Mouse (Mus musculus): ENCODE measurements at regions not wholly inside any gene's neighbourhood (a gene's known extent, or its start where the extent isn't known, plus 50 kb on each side); places are given as distances from the start of the nearest gene placed in this dataset.
A peak's percentile ranks its signal among the peaks of the same experiment; 100 is the strongest.

- no peak for DNase-seq (ENCODE audit: low spot score)
- no peak overlapping the region for H3K4me3 ChIP-seq (ENCODE audit: low read depth, low read length)
- no peaks in the 10 kb centered on the region for H3K9me3 ChIP-seq (ENCODE audit: control insufficient read depth, low read length)
- no peak overlapping the region for H3K27ac ChIP-seq (ENCODE audit: low read depth, low read length)
- WGBS: 61% methylated on average over 3 of the region's 3 CpGs
- H3K4me1 ChIP-seq (replicated peaks; ENCODE audit: control insufficient read depth, insufficient read depth, low read length): no peaks in the 10 kb centered on the region
- no peak overlapping the region for H3K9ac ChIP-seq (ENCODE audit: low read depth, low read length)
- H3K27me3 ChIP-seq (ENCODE audit: control insufficient read depth, insufficient read depth, low read length): no peaks in the 10 kb centered on the region
- no peak for ATAC-seq (ENCODE audit: low FRiP score)
- no peak overlapping the region for H3K4me2 ChIP-seq (replicated peaks; ENCODE audit: low read depth, low read length)
- H3K36me3 ChIP-seq (ENCODE audit: control insufficient read depth, insufficient read depth, low read length): no peaks in the 10 kb centered on the region
Measured at GRCm38 (mm10) chr1:41652210-41652609, 846.8 kb downstream of the Tmem182 start.

GRCm38 (mm10) chr1:41652646-41653427, 847.4 kb downstream of the Tmem182 start:
- Histone ChIP-seq H3K4me1 (replicated peaks; ENCODE audit: control insufficient read depth, insufficient read depth, low read length) (no peaks in the 10 kb centered on the region), H3K27me3 (ENCODE audit: control insufficient read depth, insufficient read depth, low read length) (no peaks in the 10 kb centered on the region), H3K27ac (ENCODE audit: low read depth, low read length) (no peak overlapping the region), H3K36me3 (ENCODE audit: control insufficient read depth, insufficient read depth, low read length) (no peaks in the 10 kb centered on the region), H3K9ac (ENCODE audit: low read depth, low read length) (no peak overlapping the region), H3K4me3 (ENCODE audit: low read depth, low read length) (no peak overlapping the region), H3K9me3 (ENCODE audit: control insufficient read depth, low read length) (no peaks in the 10 kb centered on the region), H3K4me2 (replicated peaks; ENCODE audit: low read depth, low read length) (no peak overlapping the region)
- 73% methylated on average over 8 of the region's 8 CpGs for WGBS
- DNase-seq (ENCODE audit: low spot score) (peak; percentile 35), ATAC-seq (ENCODE audit: low FRiP score) (no peak)

- DNase-seq (ENCODE audit: low spot score): no peak
- WGBS: 83% methylated on average over 6 of the region's 6 CpGs
- H3K27me3 ChIP-seq (ENCODE audit: control insufficient read depth, insufficient read depth, low read length): no peaks in the 10 kb centered on the region
- H3K4me2 ChIP-seq (replicated peaks; ENCODE audit: low read depth, low read length): no peak overlapping the region
- H3K27ac ChIP-seq (ENCODE audit: low read depth, low read length): no peak overlapping the region
- H3K9me3 ChIP-seq (ENCODE audit: control insufficient read depth, low read length): no peaks in the 10 kb centered on the region
- H3K4me1 ChIP-seq (replicated peaks; ENCODE audit: control insufficient read depth, insufficient read depth, low read length): no peaks in the 10 kb centered on the region
- no peak overlapping the region for H3K9ac ChIP-seq (ENCODE audit: low read depth, low read length)
- ATAC-seq (ENCODE audit: low FRiP score): no peak
- H3K36me3 ChIP-seq (ENCODE audit: control insufficient read depth, insufficient read depth, low read length): no peaks in the 10 kb centered on the region
- H3K4me3 ChIP-seq (ENCODE audit: low read depth, low read length): no peak overlapping the region
Measured at GRCm38 (mm10) chr1:41674086-41674485, 868.7 kb downstream of the Tmem182 start.

DNA sequence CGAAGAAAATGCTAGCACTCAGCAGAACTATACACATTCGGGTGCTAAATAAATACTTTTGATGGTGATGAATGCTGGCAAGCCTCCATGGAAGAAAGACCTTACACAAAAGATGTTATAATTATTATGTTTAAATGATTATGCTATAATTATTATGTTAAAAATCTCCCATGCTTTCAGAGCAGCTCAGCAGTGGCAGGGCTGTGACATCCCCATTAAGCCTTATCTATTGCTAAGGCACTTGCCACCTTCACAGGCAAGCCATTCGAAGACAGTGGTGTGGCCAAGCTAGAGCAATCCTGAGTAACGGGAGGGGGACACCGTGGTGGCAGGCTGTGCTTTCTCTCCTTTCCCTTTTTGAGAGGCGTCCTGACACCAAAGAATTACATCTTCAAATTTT, 869.9 kb downstream of the Tmem182 start:
- no peak overlapping the region for H3K4me3 ChIP-seq (ENCODE audit: low read depth, low read length)
- ATAC-seq (ENCODE audit: low FRiP score): no peak
- 75% methylated on average over 6 of the region's 6 CpGs for WGBS

DNA sequence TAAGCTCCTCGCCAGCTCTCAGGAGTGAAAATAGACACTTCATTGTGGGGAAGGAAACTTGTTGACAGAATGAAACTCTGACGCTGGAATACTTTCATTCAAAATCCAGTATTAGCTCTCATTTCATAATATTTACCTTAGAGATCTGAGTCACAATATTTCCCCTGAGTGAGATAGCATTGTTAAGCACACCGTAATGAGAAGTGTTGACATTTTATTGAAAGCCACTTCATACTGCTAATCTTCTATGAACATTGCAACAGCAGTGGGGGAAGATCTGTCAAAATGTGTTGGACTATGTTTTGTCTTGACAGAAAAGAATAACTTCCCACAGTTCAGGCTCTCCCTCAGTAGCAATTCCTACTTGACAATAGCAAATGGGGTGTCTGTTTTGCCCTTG, 900.3 kb downstream of the Tmem182 start:
- Histone ChIP-seq H3K4me3 (ENCODE audit: low read depth, low read length) (no peak overlapping the region), H3K9me3 (ENCODE audit: control insufficient read depth, low read length) (no peaks in the 10 kb centered on the region), H3K4me1 (replicated peaks; ENCODE audit: control insufficient read depth, insufficient read depth, low read length) (no peaks in the 10 kb centered on the region), H3K27ac (ENCODE audit: low read depth, low read length) (no peak overlapping the region), H3K27me3 (ENCODE audit: control insufficient read depth, insufficient read depth, low read length) (no peaks in the 10 kb centered on the region), H3K4me2 (replicated peaks; ENCODE audit: low read depth, low read length) (no peak overlapping the region), H3K36me3 (ENCODE audit: control insufficient read depth, insufficient read depth, low read length) (no peaks in the 10 kb centered on the region), H3K9ac (ENCODE audit: low read depth, low read length) (no peak overlapping the region)
- ATAC-seq (ENCODE audit: low FRiP score) (no peak), DNase-seq (ENCODE audit: low spot score) (no peak)
- 76% methylated on average over 3 of the region's 3 CpGs for WGBS

More for the DNA sequence above, 869.9 kb downstream of the Tmem182 start:
- no peak overlapping the region for H3K27ac ChIP-seq (ENCODE audit: low read depth, low read length)
- no peaks in the 10 kb centered on the region for H3K9me3 ChIP-seq (ENCODE audit: control insufficient read depth, low read length)
- H3K4me1 ChIP-seq (replicated peaks; ENCODE audit: control insufficient read depth, insufficient read depth, low read length): no peaks in the 10 kb centered on the region
- H3K36me3 ChIP-seq (ENCODE audit: control insufficient read depth, insufficient read depth, low read length): no peaks in the 10 kb centered on the region
- H3K27me3 ChIP-seq (ENCODE audit: control insufficient read depth, insufficient read depth, low read length): no peaks in the 10 kb centered on the region
- H3K4me2 ChIP-seq (replicated peaks; ENCODE audit: low read depth, low read length): no peak overlapping the region
- H3K9ac ChIP-seq (ENCODE audit: low read depth, low read length): no peak overlapping the region
- no peak for DNase-seq (ENCODE audit: low spot score)

DNA sequence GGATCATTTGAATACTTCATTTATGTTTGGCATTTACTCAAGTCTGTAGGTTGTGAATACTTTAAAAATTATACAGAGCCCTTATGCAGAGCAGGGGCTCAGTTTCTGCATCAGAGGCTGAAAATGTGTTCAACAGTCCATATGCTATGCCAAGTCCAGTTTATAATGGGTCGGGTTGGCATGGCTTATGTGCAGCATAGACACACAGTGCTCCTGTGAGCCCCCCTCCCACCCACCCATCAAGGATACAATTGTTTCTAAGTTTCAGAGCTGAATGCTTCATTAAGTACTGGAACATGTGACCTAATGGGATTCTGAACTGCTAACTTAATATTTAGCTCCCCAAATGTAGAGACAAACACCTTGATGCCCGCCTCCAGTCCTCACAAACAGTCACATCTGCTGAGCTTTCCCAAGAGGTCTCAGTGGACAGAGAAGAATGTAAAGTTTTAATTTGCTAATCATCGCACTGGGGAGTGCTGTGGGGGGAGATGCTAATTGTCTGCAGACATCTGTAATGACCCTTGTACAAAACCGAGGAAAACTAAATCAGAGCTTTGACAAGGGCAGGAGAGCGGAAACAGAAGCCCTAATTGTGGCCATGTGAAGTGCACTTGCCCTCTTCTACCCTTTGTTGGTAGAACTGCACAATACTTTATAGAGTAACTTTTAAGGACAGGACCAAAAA, 937.4 kb downstream of the Tmem182 start:
- H3K9me3 ChIP-seq (ENCODE audit: control insufficient read depth, low read length): no peaks in the 10 kb centered on the region
- H3K27me3 ChIP-seq (ENCODE audit: control insufficient read depth, insufficient read depth, low read length): no peaks in the 10 kb centered on the region
- no peaks in the 10 kb centered on the region for H3K4me1 ChIP-seq (replicated peaks; ENCODE audit: control insufficient read depth, insufficient read depth, low read length)
- DNase-seq (ENCODE audit: low spot score): peak; percentile 18
- H3K36me3 ChIP-seq (ENCODE audit: control insufficient read depth, insufficient read depth, low read length): no peaks in the 10 kb centered on the region
- peak; percentile 43 for ATAC-seq (ENCODE audit: low FRiP score)
- no peak overlapping the region for H3K27ac ChIP-seq (ENCODE audit: low read depth, low read length)
- H3K9ac ChIP-seq (ENCODE audit: low read depth, low read length): no peak overlapping the region
- no peak overlapping the region for H3K4me3 ChIP-seq (ENCODE audit: low read depth, low read length)
- 33% methylated on average over 5 of the region's 5 CpGs for WGBS
- no peak overlapping the region for H3K4me2 ChIP-seq (replicated peaks; ENCODE audit: low read depth, low read length)

DNA sequence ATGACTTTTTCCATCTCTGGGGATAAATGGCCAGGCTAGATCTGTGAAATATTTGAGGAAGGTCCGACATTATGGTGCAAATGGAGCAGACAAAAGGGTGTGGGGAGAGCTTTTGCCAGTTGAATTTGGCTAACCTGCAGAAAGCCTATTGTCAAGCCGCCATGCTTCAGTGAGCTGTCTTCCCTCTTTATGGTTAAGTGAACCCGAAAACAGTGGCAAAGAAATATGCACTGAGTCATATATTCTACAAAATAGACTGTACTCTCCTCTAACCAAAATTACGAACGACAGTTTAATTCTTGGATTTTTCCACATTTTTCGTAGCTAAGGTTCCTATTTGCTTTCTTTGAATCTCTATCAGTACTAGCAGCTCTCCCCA, 937.9 kb downstream of the Tmem182 start:
- H3K36me3 ChIP-seq (ENCODE audit: control insufficient read depth, insufficient read depth, low read length): no peaks in the 10 kb centered on the region
- WGBS: 46% methylated on average over 6 of the region's 6 CpGs
- no peaks in the 10 kb centered on the region for H3K9me3 ChIP-seq (ENCODE audit: control insufficient read depth, low read length)
- no peak overlapping the region for H3K27ac ChIP-seq (ENCODE audit: low read depth, low read length)
- DNase-seq (ENCODE audit: low spot score) (peak; percentile 26), ATAC-seq (ENCODE audit: low FRiP score) (0 out of 2 replicates have a peak, but pooled peaks have one; percentile 22)
- H3K9ac ChIP-seq (ENCODE audit: low read depth, low read length): no peak overlapping the region
- no peak overlapping the region for H3K4me3 ChIP-seq (ENCODE audit: low read depth, low read length)
- no peak overlapping the region for H3K4me2 ChIP-seq (replicated peaks; ENCODE audit: low read depth, low read length)
- no peaks in the 10 kb centered on the region for H3K27me3 ChIP-seq (ENCODE audit: control insufficient read depth, insufficient read depth, low read length)
- H3K4me1 ChIP-seq (replicated peaks; ENCODE audit: control insufficient read depth, insufficient read depth, low read length): no peaks in the 10 kb centered on the region

GRCm38 (mm10) chr1:41744531-41744930, 939.1 kb downstream of the Tmem182 start:
- no peaks in the 10 kb centered on the region for H3K4me1 ChIP-seq (replicated peaks; ENCODE audit: control insufficient read depth, insufficient read depth, low read length)
- no peaks in the 10 kb centered on the region for H3K9me3 ChIP-seq (ENCODE audit: control insufficient read depth, low read length)
- DNase-seq (ENCODE audit: low spot score) (no peak), ATAC-seq (ENCODE audit: low FRiP score) (no peak)
- H3K4me2 ChIP-seq (replicated peaks; ENCODE audit: low read depth, low read length): no peak overlapping the region
- H3K9ac ChIP-seq (ENCODE audit: low read depth, low read length): no peak overlapping the region
- WGBS: 59% methylated on average over 3 of the region's 3 CpGs
- H3K27me3 ChIP-seq (ENCODE audit: control insufficient read depth, insufficient read depth, low read length): no peaks in the 10 kb centered on the region
- H3K4me3 ChIP-seq (ENCODE audit: low read depth, low read length): no peak overlapping the region
- no peak overlapping the region for H3K27ac ChIP-seq (ENCODE audit: low read depth, low read length)
- H3K36me3 ChIP-seq (ENCODE audit: control insufficient read depth, insufficient read depth, low read length): no peaks in the 10 kb centered on the region

DNA sequence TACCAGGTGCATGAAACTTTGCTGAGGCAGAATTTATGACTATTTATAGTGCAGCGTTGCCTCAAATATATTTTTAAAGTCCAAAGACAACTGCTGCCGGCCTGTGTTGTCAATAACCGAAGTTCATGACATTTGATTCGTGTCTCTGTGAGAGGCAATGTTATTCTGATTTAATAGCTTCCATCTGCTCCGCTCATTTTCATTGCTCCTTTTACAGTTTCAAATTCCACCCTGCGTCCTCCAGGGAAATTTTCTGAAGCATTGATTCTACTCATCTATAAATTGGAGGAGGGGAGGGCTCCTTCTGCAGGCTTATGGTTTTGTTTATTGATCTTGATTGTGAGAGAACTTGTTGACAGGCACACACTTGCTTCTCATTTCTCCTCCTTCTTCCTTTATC, 936.2 kb upstream of the Pou3f3 start:
- H3K27me3 ChIP-seq (ENCODE audit: control insufficient read depth, insufficient read depth, low read length): no peaks in the 10 kb centered on the region
- no peaks in the 10 kb centered on the region for H3K36me3 ChIP-seq (ENCODE audit: control insufficient read depth, insufficient read depth, low read length)
- no peak overlapping the region for H3K4me3 ChIP-seq (ENCODE audit: low read depth, low read length)
- no peak overlapping the region for H3K4me2 ChIP-seq (replicated peaks; ENCODE audit: low read depth, low read length)
- no peak for DNase-seq (ENCODE audit: low spot score)
- no peak overlapping the region for H3K9ac ChIP-seq (ENCODE audit: low read depth, low read length)
- no peak overlapping the region for H3K27ac ChIP-seq (ENCODE audit: low read depth, low read length)
- ATAC-seq (ENCODE audit: low FRiP score): no peak
- no peaks in the 10 kb centered on the region for H3K9me3 ChIP-seq (ENCODE audit: control insufficient read depth, low read length)
- WGBS: 59% methylated on average over 6 of the region's 6 CpGs
- no peaks in the 10 kb centered on the region for H3K4me1 ChIP-seq (replicated peaks; ENCODE audit: control insufficient read depth, insufficient read depth, low read length)
